Mouse (Mus musculus): ENCODE data around the gene Ccdc92. TPM values are rescaled to one million over a fixed set of nuclear protein-coding genes. Genes with fewer than 3 reads are reported as not detected.

Gene Ccdc92
- total and polyA plus RNA-seq, 3 experiments = 6.3 to 10.9 (median 7.4) TPM

Other genes starting within 250 kb of the Ccdc92 start
- gene Atp6v0a2, start 233.8 kb downstream of the Ccdc92 start, total RNA-seq (2021) = 10 to 100 TPM; 70.7 to 93.2 TPM
- 82.7 and 107 TPM in 2 replicates for gene Atp6v0a2, start 233.8 kb downstream of the Ccdc92 start, polyA plus RNA-seq (2012; rRNA removed)
- 1 to 10 TPM in 1 of 2 experiments, under 1 TPM in 1; 0.84 to 3.8 TPM for gene Dnah10, start 137.3 kb downstream of the Ccdc92 start, total RNA-seq (2021)
- gene Dnah10, start 137.3 kb downstream of the Ccdc92 start, polyA plus RNA-seq (2012; rRNA removed) = 0.11 and 0.15 TPM in 2 replicates
- gene Zfp664, start 267 bp upstream of the Ccdc92 start, total RNA-seq (2021) = 10 to 100 TPM; 44.8 to 49.1 TPM
- gene Zfp664, start 267 bp upstream of the Ccdc92 start, polyA plus RNA-seq (2012; rRNA removed) = 23.7 and 26.2 TPM in 2 replicates
- 1 to 10 TPM; 4.6 to 5.6 TPM for gene Rflna, start 140.8 kb upstream of the Ccdc92 start, total RNA-seq (2021)
- gene Rflna, start 140.8 kb upstream of the Ccdc92 start, polyA plus RNA-seq (2012; rRNA removed) = 18.7 and 21.1 TPM in 2 replicates